Mouse (Mus musculus) common myeloid progenitor, adult 5-6 weeks (primary cell): ENCODE measurements around the gene Egr4. TPM values are rescaled to one million over a fixed set of nuclear protein-coding genes. Genes with fewer than 3 reads are reported as not detected.

Experiments
- total RNA-seq: library from RNA; stranded (forward); fragments of 200-1000, 187-1606 nt; gene quantifications from 2 replicates; pipeline ENCODE4 v1.2.3, GENCODE M21; 2017

The Egr4 gene
- total RNA-seq, 1 experiment from 2014 or later, result 0.64 TPM

Other genes with a start within 250 kb of the Egr4 start
- gene Sfxn5, start 180.2 kb downstream of the Egr4 start, total RNA-seq, result 2.0 and 3.2 TPM in 2 replicates
- 5.9 and 6.3 TPM in 2 replicates for gene Rab11fip5, start 139.0 kb downstream of the Egr4 start, total RNA-seq
- not detected in 2 replicates for gene Noto, start 89.7 kb downstream of the Egr4 start, total RNA-seq
- gene Smyd5, start 81.6 kb downstream of the Egr4 start, total RNA-seq, result 46.2 and 47.0 TPM in 2 replicates
- gene Cct7, start 62.1 kb downstream of the Egr4 start, total RNA-seq, result 289 and 292 TPM in 2 replicates
- 7.7 and 20.2 TPM in 2 replicates for gene Pradc1, start 61.6 kb downstream of the Egr4 start, total RNA-seq
- under 0.01 TPM in 1 of 2 replicates, not detected in the other for gene Fbxo41, start 10.6 kb downstream of the Egr4 start, total RNA-seq
- gene Alms1, start 73.9 kb upstream of the Egr4 start, total RNA-seq, result 26.9 and 30.5 TPM in 2 replicates
- gene Nat8f7, start 199.6 kb upstream of the Egr4 start, total RNA-seq, result not detected in 2 replicates